Mouse (Mus musculus) CH12.LX (cell line): ENCODE results near the gene Asb17.

Experiments used
- CHD1 ChIP-seq: IDR thresholded peaks from 2 replicates; pipeline ENCODE4 v1.6.1; 2012; ENCODE audit warnings: low read depth, low read length, improper control_type of control experiment, inconsistent platforms
- CHD2 ChIP-seq: IDR thresholded peaks from 2 replicates; pipeline ENCODE4 v1.6.1; 2011; ENCODE audit warnings: low read length, improper control_type of control experiment
- MAFK ChIP-seq: IDR thresholded peaks from 2 replicates; pipeline ENCODE4 v1.6.1; 2011; ENCODE audit warnings: low read length, improper control_type of control experiment; ENCODE audit not compliant: insufficient replicate concordance
- MAX ChIP-seq: IDR thresholded peaks from 2 replicates; pipeline ENCODE4 v1.6.1; 2011; ENCODE audit warnings: low read length, improper control_type of control experiment
- MYC ChIP-seq: IDR thresholded peaks from 2 replicates; pipeline ENCODE4 v1.6.1; 2011; ENCODE audit warnings: low read depth, mild to moderate bottlenecking, improper control_type of control experiment, low read length

DNA sequence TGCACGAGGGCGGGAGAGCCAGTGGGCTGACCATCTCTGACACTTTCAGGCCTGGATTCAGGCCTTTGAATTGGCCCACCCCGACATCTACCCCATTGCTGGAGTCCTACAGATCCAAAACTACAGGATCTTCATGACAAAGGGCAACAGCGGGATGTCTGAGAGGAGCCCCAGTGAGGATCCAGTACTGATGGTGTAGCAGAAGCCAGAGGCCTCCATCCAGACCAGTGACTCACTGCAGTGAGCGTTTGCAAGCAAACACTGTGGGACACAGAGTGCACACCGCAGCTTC lies 11.4 kb upstream of the Asb17 start:
- no peak for TF ChIP-seq MAFK
- TF ChIP-seq CHD2 = no peak
- no peak for TF ChIP-seq MYC
- no peak for TF ChIP-seq MAX
- no peak for TF ChIP-seq CHD1
